Mouse (Mus musculus) intestine, postnatal 0 days (tissue): ENCODE data around the gene 1700020A23Rik. TPM values are rescaled to one million over a fixed set of nuclear protein-coding genes. Genes with fewer than 3 reads are reported as not detected.

Experiments
- ATAC-seq: fragments of 200-750 bp; cut with Nextera tagmentation; 2 replicates; pipeline ENCODE4 v1.8.0; 2017; ENCODE audit warnings: mild to moderate bottlenecking, moderate TSS enrichment, moderate library complexity
- H3K27ac ChIP-seq: fragments of 300-500 bp; sonication (generic); 2 replicates; pipeline ENCODE4 v1.5.1; 2014; ENCODE audit warnings: mild to moderate bottlenecking, low read depth, low read length, moderate library complexity
- H3K27me3 ChIP-seq: fragments of 300-500 bp; sonication (generic); replicated peaks from 2 replicates; pipeline ENCODE4 v1.6.1; 2014; ENCODE audit warnings: low read length, mixed read lengths; ENCODE audit not compliant: control insufficient read depth, insufficient read depth
- H3K36me3 ChIP-seq: fragments of 300-500 bp; sonication (generic); 2 replicates; pipeline ENCODE4 v1.6.1; 2014; ENCODE audit warnings: mild to moderate bottlenecking, moderate library complexity; ENCODE audit not compliant: control insufficient read depth, insufficient read depth
- H3K4me1 ChIP-seq: fragments of 300-500 bp; sonication (generic); replicated peaks from 2 replicates; pipeline ENCODE4 v1.6.1; 2014; ENCODE audit warnings: antibody characterized with exemption, low read length, mixed read lengths; ENCODE audit not compliant: control insufficient read depth, insufficient read depth
- H3K4me2 ChIP-seq: fragments of 300-500 bp; sonication (generic); replicated peaks from 2 replicates; pipeline ENCODE4 v1.6.1; 2014; ENCODE audit warnings: low read depth, mild to moderate bottlenecking, moderate library complexity
- H3K4me3 ChIP-seq: fragments of 300-500 bp; sonication (generic); 2 replicates; pipeline ENCODE4 v1.5.1; 2014; ENCODE audit warnings: low read depth, low read length
- H3K9ac ChIP-seq: fragments of 300-500 bp; sonication (generic); 2 replicates; pipeline ENCODE4 v1.6.1; 2014; ENCODE audit warnings: mild to moderate bottlenecking, low read depth, low read length
- H3K9me3 ChIP-seq: fragments of 300-500 bp; sonication (generic); 2 replicates; pipeline ENCODE4 v1.6.1; 2016; ENCODE audit warnings: mixed run types; ENCODE audit not compliant: control insufficient read depth
- CTCF ChIP-seq: sonication (generic); IDR thresholded peaks from 2 replicates; pipeline ENCODE4 v1.5.1; 2016; ENCODE audit warnings: low read depth, mild to moderate bottlenecking, control low read depth, antibody characterized with exemption, moderate library complexity
- WGBS: fragments of 180-500 bp; shearing (Covaris S2); extraction: QIAGEN DNeasy Blood & Tissue Kit; methylation state at CpG from one replicate; pipeline ENCODE4 v1.1.7; 2014; 5-methylcytosine and 5-hydroxymethylcytosine counted together
- polyA plus RNA-seq: library from polyadenylated mRNA; unstranded; fragments of >200 nt; fragmentation: Nextera tagmentation; extraction: Ambion mirVana; gene quantifications from 2 replicates; pipeline ENCODE4 v1.2.1, GENCODE M21; 2015

The 1700020A23Rik gene
- polyA plus RNA-seq, 1 experiment from 2014 or later, result not detected

DNA sequence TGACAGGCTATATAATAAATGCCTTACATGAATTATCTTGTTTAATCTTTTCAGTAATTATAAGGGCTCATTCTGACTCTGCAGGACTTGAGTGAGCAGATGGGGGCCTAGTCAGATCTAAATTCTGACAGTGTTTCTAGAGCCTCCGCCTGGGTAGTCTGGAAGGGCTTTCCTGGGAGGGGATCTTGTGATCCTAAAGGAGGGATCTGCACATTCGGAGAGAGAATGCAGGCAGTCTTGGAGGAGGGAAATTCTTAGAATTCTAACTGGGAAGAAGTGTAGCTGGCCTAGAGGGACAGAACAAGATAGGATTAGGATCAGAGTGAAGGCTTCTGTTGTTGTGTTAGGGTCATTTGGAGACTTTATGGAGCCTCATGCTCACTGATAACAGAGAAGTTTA, 47.2 kb downstream of the 1700020A23Rik start:
- Histone ChIP-seq H3K4me3 (no peak overlapping the region), H3K9me3 (no peaks in the 10 kb centered on the region), H3K9ac (no peak overlapping the region), H3K27me3 (no peaks in the 10 kb centered on the region), H3K4me2 (no peak overlapping the region), H3K36me3 (no peaks in the 10 kb centered on the region), H3K27ac (no peak overlapping the region), H3K4me1 (peaks cover 2% of the 10 kb centered on the region)
- WGBS, result 65% methylated on average over 2 of the region's 2 CpGs
- no peak for ATAC-seq
- TF ChIP-seq CTCF, result no peak

DNA sequence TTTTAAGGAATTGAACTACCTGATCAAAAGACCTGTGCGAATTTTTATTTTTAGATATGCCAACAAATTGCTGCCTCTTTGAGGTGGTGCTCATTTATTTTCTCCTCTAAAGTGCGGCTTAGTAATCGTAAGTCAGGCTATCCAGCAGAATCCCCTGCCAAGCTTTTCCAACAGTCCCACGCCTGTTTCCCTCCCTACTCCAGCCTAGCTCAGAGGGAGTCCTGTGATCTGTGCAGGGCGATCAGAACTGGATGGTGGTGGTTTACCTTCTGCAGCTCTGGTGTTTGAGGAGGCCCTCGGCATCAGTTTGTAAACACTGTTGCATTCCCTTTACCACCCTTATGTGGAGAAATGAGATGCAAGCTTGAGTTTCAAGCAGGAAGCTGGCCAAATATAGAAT, 48.4 kb downstream of the 1700020A23Rik start:
- ATAC-seq, result no peak
- H3K4me3 ChIP-seq, result no peak overlapping the region
- H3K4me1 ChIP-seq, result peaks cover 2% of the 10 kb centered on the region
- no peaks in the 10 kb centered on the region for H3K36me3 ChIP-seq
- WGBS, result 64% methylated on average over 6 of the region's 6 CpGs
- H3K27ac ChIP-seq, result no peak overlapping the region
- H3K9ac ChIP-seq, result no peak overlapping the region
- no peak for TF ChIP-seq CTCF
- no peaks in the 10 kb centered on the region for H3K27me3 ChIP-seq
- no peak overlapping the region for H3K4me2 ChIP-seq
- H3K9me3 ChIP-seq, result no peaks in the 10 kb centered on the region

DNA sequence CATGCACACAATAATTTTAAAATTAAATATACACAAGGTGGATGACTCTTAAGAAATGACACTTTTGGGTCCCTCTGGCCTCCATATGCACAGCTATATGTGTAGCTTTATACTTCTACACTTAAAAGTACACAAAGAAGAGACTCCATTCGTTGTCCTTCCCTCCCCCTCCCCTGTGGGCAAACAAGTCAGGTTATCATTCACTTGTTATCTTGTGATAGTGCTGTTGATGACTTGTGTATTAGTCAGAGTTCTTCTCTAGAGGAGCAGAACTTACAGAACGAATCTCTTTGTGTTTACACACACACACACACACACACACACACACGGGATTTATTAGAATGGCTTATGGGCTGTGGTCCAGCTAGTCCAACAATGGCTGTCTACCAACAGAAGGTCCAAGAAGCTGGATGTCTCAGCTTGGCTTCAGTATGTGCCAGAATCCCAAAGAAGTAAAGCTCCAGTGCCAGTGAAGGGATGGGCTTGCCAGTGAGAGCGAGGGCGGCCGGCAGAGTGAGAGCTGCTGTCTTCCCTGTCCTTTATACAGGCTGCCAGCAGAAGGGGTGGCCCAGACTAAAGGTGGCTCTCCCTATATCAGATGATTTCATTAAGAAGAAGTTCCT, 49.8 kb downstream of the 1700020A23Rik start:
- H3K27me3 ChIP-seq, result no peaks in the 10 kb centered on the region
- ATAC-seq, result no peak
- no peak overlapping the region for H3K4me2 ChIP-seq
- H3K9ac ChIP-seq, result no peak overlapping the region
- no peaks in the 10 kb centered on the region for H3K36me3 ChIP-seq
- no peak overlapping the region for H3K4me3 ChIP-seq
- TF ChIP-seq CTCF, result no peak
- no peaks in the 10 kb centered on the region for H3K9me3 ChIP-seq
- H3K4me1 ChIP-seq, result no peaks in the 10 kb centered on the region; the same call in 1 of the 2 replicates
- 54% methylated on average over 6 of the region's 6 CpGs for WGBS
- no peak overlapping the region for H3K27ac ChIP-seq

Other genes with a start within 250 kb of the 1700020A23Rik start
- gene Snrpb, start 225.9 kb upstream of the 1700020A23Rik start, polyA plus RNA-seq, result 232 and 234 TPM in 2 replicates
- not detected in 2 replicates for gene Tmc2, start 210.1 kb upstream of the 1700020A23Rik start, polyA plus RNA-seq
- 66.5 and 75.1 TPM in 2 replicates for gene Nop56, start 130.8 kb upstream of the 1700020A23Rik start, polyA plus RNA-seq
- 142 and 148 TPM in 2 replicates for gene Idh3b, start 120.7 kb upstream of the 1700020A23Rik start, polyA plus RNA-seq
- 0.85 and 0.86 TPM in 2 replicates for gene Ebf4, start 110.1 kb upstream of the 1700020A23Rik start, polyA plus RNA-seq
- gene Cpxm1, start 7.7 kb upstream of the 1700020A23Rik start, polyA plus RNA-seq, result 5.2 and 7.8 TPM in 2 replicates
- gene Gm28372, start within 50 bp of the 1700020A23Rik start, polyA plus RNA-seq, result not detected in 2 replicates
- gene Tmem239, start 1.2 kb downstream of the 1700020A23Rik start, polyA plus RNA-seq, result not detected in 2 replicates
- 35.2 and 39.6 TPM in 2 replicates for gene Vps16, start 19.1 kb downstream of the 1700020A23Rik start, polyA plus RNA-seq
- gene Pced1a, start 19.4 kb downstream of the 1700020A23Rik start, polyA plus RNA-seq, result 5.3 and 6.1 TPM in 2 replicates
- 27.4 and 28.2 TPM in 2 replicates for gene Ptpra, start 45.0 kb downstream of the 1700020A23Rik start, polyA plus RNA-seq
- 68.0 and 70.6 TPM in 2 replicates for gene Mrps26, start 158.5 kb downstream of the 1700020A23Rik start, polyA plus RNA-seq
- not detected in 2 replicates for gene Oxt, start 170.9 kb downstream of the 1700020A23Rik start, polyA plus RNA-seq
- gene Avp, start 177.3 kb downstream of the 1700020A23Rik start, polyA plus RNA-seq, result not detected in 2 replicates
- 6.4 and 6.8 TPM in 2 replicates for gene Fastkd5, start 224.8 kb downstream of the 1700020A23Rik start, polyA plus RNA-seq
- gene Ubox5, start 224.8 kb downstream of the 1700020A23Rik start, polyA plus RNA-seq, result 4.2 and 4.5 TPM in 2 replicates
- gene Lzts3, start 237.5 kb downstream of the 1700020A23Rik start, polyA plus RNA-seq, result 9.7 and 11.4 TPM in 2 replicates